Mouse (Mus musculus) small intestine, adult 2 months (tissue): ENCODE data around the gene Nod1. TPM values are rescaled to one million over a fixed set of nuclear protein-coding genes. Genes with fewer than 3 reads are reported as not detected.

Experiments used
- H3K27ac ChIP-seq: fragments of 200-500 bp; 2 replicates; pipeline ENCODE4 v1.5.1; 2012; ENCODE audit warnings: low read depth, low read length, control low read depth, inconsistent platforms; ENCODE audit not compliant: insufficient read depth
- H3K27me3 ChIP-seq: fragments of 200-500 bp; 2 replicates; pipeline ENCODE4 v1.6.1; 2012; ENCODE audit warnings: mild to moderate bottlenecking, moderate library complexity, low read length, inconsistent platforms; ENCODE audit not compliant: control insufficient read depth, insufficient read depth
- H3K36me3 ChIP-seq: fragments of 200-500 bp; 2 replicates; pipeline ENCODE4 v1.6.1; 2012; ENCODE audit warnings: mild to moderate bottlenecking, low read length, control low read depth, inconsistent platforms; ENCODE audit not compliant: control insufficient read depth, insufficient read depth
- H3K4me1 ChIP-seq: fragments of 200-500 bp; 2 replicates; pipeline ENCODE4 v1.6.1; 2012; ENCODE audit warnings: low read length, inconsistent platforms, mixed read lengths; ENCODE audit not compliant: control insufficient read depth, insufficient read depth, insufficient read length
- H3K4me3 ChIP-seq: fragments of 200-500 bp; 2 replicates; pipeline ENCODE4 v1.5.1; 2012; ENCODE audit warnings: low read depth, mild to moderate bottlenecking, control low read depth, inconsistent platforms, low read length, moderate library complexity
- CTCF ChIP-seq: fragments of 200-500 bp; IDR thresholded peaks from 2 replicates; pipeline ENCODE4 v1.5.1; 2012; ENCODE audit warnings: low read depth, mild to moderate bottlenecking, control low read depth, inconsistent platforms, low read length, moderate library complexity, mixed read lengths; ENCODE audit not compliant: insufficient replicate concordance, insufficient read length; ENCODE audit errors: extremely low read depth
- POLR2A ChIP-seq: fragments of 200-500 bp; IDR thresholded peaks from 2 replicates; pipeline ENCODE4 v1.6.1; 2012; ENCODE audit warnings: low read depth, mild to moderate bottlenecking, control low read depth, inconsistent platforms, low read length, moderate library complexity
- WGBS: fragments of 180-500 bp; shearing (Covaris S2); methylation state at CpG from one replicate; pipeline ENCODE4 v1.1.7; 2018; 5-methylcytosine and 5-hydroxymethylcytosine counted together
- polyA plus RNA-seq: library from polyadenylated mRNA; depleted of rRNA; stranded (reverse); fragments of >200 nt; gene quantifications from 2 replicates; pipeline ENCODE4 v1.2.3, GENCODE M21; 2012

Nod1 gene
- polyA plus RNA-seq, 1 experiment = 11.2 TPM

- peaks cover 15% of the 10 kb centered on the region for H3K4me1 ChIP-seq
- WGBS = 91% methylated on average over 3 of the region's 3 CpGs
- no peaks in the 10 kb centered on the region for H3K27me3 ChIP-seq
- H3K36me3 ChIP-seq = peaks cover 3% of the 10 kb centered on the region; the same call in 1 of the 2 replicates
- H3K4me3 ChIP-seq = no peak overlapping the region
- H3K27ac ChIP-seq = no peak overlapping the region
- TF ChIP-seq POLR2A = no peak
- TF ChIP-seq CTCF = no peak
These were observed 19.9 kb downstream of the Nod1 start for GRCm38 (mm10) chr6:54952542-54952941.

DNA sequence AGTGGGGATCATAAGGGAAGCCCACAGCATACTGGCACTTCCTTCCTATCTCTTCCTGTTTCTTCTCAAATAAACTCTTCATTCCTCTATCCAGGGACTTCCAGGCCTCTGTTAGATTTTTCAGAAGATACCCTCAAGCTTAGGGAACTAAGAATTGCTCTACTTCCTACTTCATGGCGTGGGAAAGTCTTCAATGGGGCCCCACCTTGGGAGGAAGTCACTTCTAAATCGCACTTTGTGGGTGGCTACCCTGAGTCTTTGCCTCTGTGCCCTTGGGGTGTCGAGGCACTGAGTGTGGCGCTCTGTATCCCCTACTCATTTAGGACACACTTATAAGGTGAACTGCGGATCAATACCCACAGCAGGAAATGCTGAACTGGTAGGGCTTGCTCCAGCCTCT is 23.7 kb downstream of the Nod1 start:
- TF ChIP-seq POLR2A = no peak
- TF ChIP-seq CTCF = no peak
- H3K4me3 ChIP-seq = no peak overlapping the region
- H3K27ac ChIP-seq = no peak overlapping the region
- peaks cover 6% of the 10 kb centered on the region; the same call in 1 of the 2 replicates for H3K4me1 ChIP-seq
- no peaks in the 10 kb centered on the region for H3K27me3 ChIP-seq
- 75% methylated on average over 5 of the region's 5 CpGs for WGBS
- H3K36me3 ChIP-seq = peaks cover 9% of the 10 kb centered on the region

- H3K4me3 ChIP-seq = no peak overlapping the region
- TF ChIP-seq CTCF = no peak
- no peak for TF ChIP-seq POLR2A
- peaks cover 14% of the 10 kb centered on the region for H3K36me3 ChIP-seq
- 53% methylated on average over 4 of the region's 4 CpGs for WGBS
- H3K27me3 ChIP-seq = no peaks in the 10 kb centered on the region
- H3K4me1 ChIP-seq = peaks cover 6% of the 10 kb centered on the region; the same call in 1 of the 2 replicates
- no peak overlapping the region for H3K27ac ChIP-seq
These were observed 26.0 kb downstream of the Nod1 start for GRCm38 (mm10) chr6:54946241-54946953.

DNA sequence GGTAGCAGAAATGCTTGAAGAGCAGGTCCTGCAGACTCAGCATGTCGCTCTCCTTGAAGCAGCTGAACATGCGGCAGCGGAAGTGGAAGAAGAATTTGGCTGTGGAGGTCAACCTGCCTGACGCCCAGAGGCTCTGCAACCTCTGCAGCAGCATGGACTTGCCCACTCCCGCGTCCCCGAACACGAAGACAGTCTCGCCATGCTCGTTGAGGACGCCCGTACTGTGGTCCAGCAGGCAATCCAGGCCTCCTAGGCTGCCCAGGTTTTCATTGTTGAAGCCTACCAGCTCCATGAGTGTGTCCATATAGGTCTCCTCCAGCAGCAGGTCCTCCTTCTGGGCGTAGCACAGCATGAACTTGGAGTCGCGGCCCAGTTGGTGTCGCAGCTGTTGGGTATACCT is 27.9 kb downstream of the Nod1 start:
- Histone ChIP-seq H3K4me3 (no peak overlapping the region), H3K27me3 (no peaks in the 10 kb centered on the region), H3K27ac (no peak overlapping the region), H3K4me1 (peaks cover 9% of the 10 kb centered on the region; the same call in 1 of the 2 replicates), H3K36me3 (peaks cover 14% of the 10 kb centered on the region)
- TF ChIP-seq POLR2A = no peak
- TF ChIP-seq CTCF = no peak
- WGBS = 94% methylated on average over 16 of the region's 16 CpGs

DNA sequence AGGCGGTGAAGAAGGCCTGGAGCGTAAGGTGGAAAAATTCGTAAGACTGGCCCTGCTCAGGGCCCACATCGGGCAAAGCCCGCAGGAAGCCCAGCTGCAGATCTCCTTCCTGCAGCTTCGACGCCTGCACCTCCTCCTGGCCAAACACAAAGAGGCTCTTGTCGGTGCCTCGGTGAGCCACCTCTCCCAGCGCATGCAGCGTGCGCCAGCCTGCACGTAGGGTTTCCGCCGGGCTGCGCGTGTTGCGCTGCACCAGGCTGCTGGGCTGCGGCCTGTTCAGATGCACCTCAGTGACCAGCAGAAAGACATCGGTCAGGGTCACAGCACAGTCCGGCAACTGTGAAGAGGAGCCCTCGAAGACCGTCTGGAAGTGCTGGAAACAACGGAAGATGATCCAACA is 28.7 kb downstream of the Nod1 start:
- Histone ChIP-seq H3K4me3 (no peak overlapping the region), H3K27me3 (no peaks in the 10 kb centered on the region), H3K27ac (no peak overlapping the region), H3K4me1 (peaks cover 8% of the 10 kb centered on the region; the same call in 1 of the 2 replicates), H3K36me3 (peaks cover 11% of the 10 kb centered on the region)
- 86% methylated on average over 24 of the region's 24 CpGs for WGBS
- no peak for TF ChIP-seq CTCF
- no peak for TF ChIP-seq POLR2A

DNA sequence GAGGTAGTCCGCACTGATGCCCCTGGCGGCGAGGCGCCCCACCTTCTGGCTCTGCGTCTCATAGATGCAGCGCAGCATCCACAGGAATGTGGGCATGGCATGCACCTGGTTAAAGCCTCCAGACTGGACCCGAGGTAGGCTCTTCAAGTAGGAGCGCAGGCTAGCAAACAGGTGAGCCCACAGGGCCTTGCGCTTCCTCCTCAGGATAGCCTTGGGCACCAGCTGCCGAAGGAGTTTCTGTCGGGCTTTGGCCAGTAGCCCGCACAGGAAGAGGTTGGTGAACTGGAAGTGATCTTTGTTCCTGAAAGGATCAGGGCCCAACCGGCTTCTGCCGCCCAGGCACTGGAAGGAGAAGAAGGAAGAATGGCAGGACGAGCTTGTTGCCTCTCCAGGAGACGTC is 29.1 kb downstream of the Nod1 start:
- TF ChIP-seq POLR2A = no peak
- no peak for TF ChIP-seq CTCF
- WGBS = 88% methylated on average over 16 of the region's 16 CpGs
- Histone ChIP-seq H3K27ac (no peak overlapping the region), H3K36me3 (peaks cover 11% of the 10 kb centered on the region), H3K4me1 (peaks cover 8% of the 10 kb centered on the region; the same call in 1 of the 2 replicates), H3K4me3 (no peak overlapping the region), H3K27me3 (no peaks in the 10 kb centered on the region)

- no peak overlapping the region for H3K4me3 ChIP-seq
- H3K36me3 ChIP-seq = peaks cover 20% of the 10 kb centered on the region
- H3K4me1 ChIP-seq = peaks cover 8% of the 10 kb centered on the region; the same call in 1 of the 2 replicates
- 87% methylated on average over 6 of the region's 6 CpGs for WGBS
- TF ChIP-seq CTCF = no peak
- TF ChIP-seq POLR2A = no peak
- no peaks in the 10 kb centered on the region for H3K27me3 ChIP-seq
- no peak overlapping the region for H3K27ac ChIP-seq
These were observed 31.3 kb downstream of the Nod1 start for GRCm38 (mm10) chr6:54941149-54941548.
